Mouse (Mus musculus): ENCODE measurements around the gene Clcnkb.

DNA sequence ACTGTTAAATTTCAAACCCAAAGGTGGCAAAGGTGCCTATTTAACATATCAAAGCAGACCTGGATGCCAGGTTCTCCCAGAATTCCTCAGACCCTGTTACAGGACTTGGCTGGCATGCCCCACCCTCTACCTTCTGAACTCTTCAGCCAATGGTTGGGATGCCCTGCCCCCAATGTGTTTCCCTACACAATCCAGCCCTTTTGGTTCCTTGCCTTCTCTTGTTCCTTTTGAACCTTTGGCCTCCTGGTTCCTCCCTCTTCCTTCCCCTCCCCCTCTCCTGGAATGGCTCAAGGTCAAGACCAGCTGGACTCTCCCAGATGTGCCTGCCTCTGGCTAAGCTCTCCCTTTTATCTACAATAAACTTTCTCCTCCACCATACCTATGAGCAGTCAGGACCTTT, 25.1 kb upstream of the Clcnkb start:
- no peak for TF ChIP-seq CTCF (IDR thresholded peaks at IDR 0.05; ENCODE audit: borderline replicate concordance, extremely low read depth, insufficient read depth, insufficient read length)
- no peak for TF ChIP-seq POLR2A (IDR thresholded peaks at IDR 0.05; ENCODE audit: borderline replicate concordance, extremely low read depth, insufficient read depth, insufficient read length, poor library complexity, severe bottlenecking)

Data from brain, embryonic 14.5 days (tissue).